Mouse (Mus musculus) limb, embryonic 14.5 days (tissue): ENCODE measurements around the gene Hist2h3c1. TPM values are rescaled to one million over a fixed set of nuclear protein-coding genes. Genes with fewer than 3 reads are reported as not detected.
"Not testable (repeated sequence)": the region's sequence is repeated elsewhere in the genome, so short reads cannot be mapped to it uniquely, and the experiment has no call there.

Source experiments
- ATAC-seq: fragments of 200-750 bp; cut with Nextera tagmentation; 2 replicates; pipeline ENCODE4 v1.8.0; 2017; ENCODE audit warnings: low read depth, moderate number of reproducible peaks, moderate TSS enrichment; ENCODE audit not compliant: low FRiP score
- DNase-seq: peaks from one replicate; pipeline ENCODE4 v3.0.0-alpha.2; 2015; ENCODE audit warnings: low spot score
- H3K27ac ChIP-seq: fragments of 300-500 bp; sonication (generic); replicated peaks from 2 replicates; pipeline ENCODE4 v1.5.1; 2014; ENCODE audit warnings: low read depth, mild to moderate bottlenecking, low read length, moderate library complexity, mixed read lengths
- H3K27me3 ChIP-seq: fragments of 300-500 bp; sonication (generic); 2 replicates; pipeline ENCODE4 v1.6.1; 2014; ENCODE audit warnings: low read length, mixed read lengths; ENCODE audit not compliant: control insufficient read depth, insufficient read depth
- H3K36me3 ChIP-seq: fragments of 300-500 bp; sonication (generic); 2 replicates; pipeline ENCODE4 v1.6.1; 2014; ENCODE audit warnings: mild to moderate bottlenecking, low read length, moderate library complexity, mixed read lengths; ENCODE audit not compliant: control insufficient read depth, insufficient read depth
- H3K4me1 ChIP-seq: fragments of 300-500 bp; sonication (generic); 2 replicates; pipeline ENCODE4 v1.6.1; 2014; ENCODE audit warnings: antibody characterized with exemption, low read length, mixed read lengths; ENCODE audit not compliant: control insufficient read depth, insufficient read depth
- H3K4me2 ChIP-seq: fragments of 300-500 bp; sonication (generic); replicated peaks from 2 replicates; pipeline ENCODE4 v1.6.1; 2014; ENCODE audit warnings: low read depth, mild to moderate bottlenecking, low read length, moderate library complexity; ENCODE audit not compliant: severe bottlenecking
- H3K4me3 ChIP-seq: fragments of 300-500 bp; sonication (generic); replicated peaks from 2 replicates; pipeline ENCODE4 v1.5.1; 2014; ENCODE audit warnings: low read length
- H3K9ac ChIP-seq: fragments of 300-500 bp; sonication (generic); 2 replicates; pipeline ENCODE4 v1.6.1; 2014; ENCODE audit warnings: mild to moderate bottlenecking, low read depth, low read length, moderate library complexity; ENCODE audit not compliant: severe bottlenecking
- H3K9me3 ChIP-seq: fragments of 300-500 bp; sonication (generic); 2 replicates; pipeline ENCODE4 v1.6.1; 2016; ENCODE audit warnings: low read length; ENCODE audit not compliant: control insufficient read depth
- POLR2A ChIP-seq: fragments of 200-500 bp; IDR thresholded peaks from 2 replicates; pipeline ENCODE4 v1.8.0; 2012; ENCODE audit warnings: inconsistent platforms, mild to moderate bottlenecking, moderate library complexity, borderline replicate concordance; ENCODE audit not compliant: insufficient read depth, insufficient read length; ENCODE audit errors: extremely low read depth
- WGBS: fragments of 180-500 bp; shearing (Covaris S2); extraction: QIAGEN DNeasy Blood & Tissue Kit; methylation state at CpG from one replicate; pipeline ENCODE4 v1.1.7; 2014; 5-methylcytosine and 5-hydroxymethylcytosine counted together
- polyA plus RNA-seq, 2 experiments: library from polyadenylated mRNA; depleted of rRNA in 1 of 2; stranded (reverse) in 1 of 2; unstranded in 1 of 2; fragments of >200 nt; fragmentation: Nextera tagmentation in 1 of 2; extraction: Ambion mirVana in 1 of 2; gene quantifications; 2 replicates each; pipeline versions ENCODE4 v1.2.1 to v1.2.3; 2012 to 2014

The Hist2h3c1 gene
- not detected in 2 replicates for polyA plus RNA-seq (2012; rRNA removed)
- 0.66 and 2.4 TPM in 2 replicates for polyA plus RNA-seq (2014; fragmentation: Nextera tagmentation; extraction: Ambion mirVana)

- peak within 1 kb of the TSS; percentile 39 for H3K4me3 ChIP-seq
- peak within 1 kb of the TSS; percentile 49 for H3K4me2 ChIP-seq
- peak; percentile 86 for ATAC-seq
Measured at GRCm38 (mm10) chr3:96246427-96246856, at the start of gene Hist2h3c1. Hist2h3c1 (plus strand) TSS chr3:96246685.

GRCm38 (mm10) chr3:96197129-96197749 lies 49.2 kb upstream of the Hist2h3c1 start:
- H3K36me3 ChIP-seq, result no peaks in the 10 kb centered on the region
- under 1% methylated on average over 49 of the region's 50 CpGs for WGBS
- H3K9ac ChIP-seq, result peak overlapping the region; percentile 81
- peak overlapping the region; percentile 68 for H3K4me3 ChIP-seq
- H3K27ac ChIP-seq, result peak overlapping the region; percentile 96
- H3K27me3 ChIP-seq, result no peaks in the 10 kb centered on the region
- peak; percentile 91; the same call in 1 of the 2 replicates for TF ChIP-seq POLR2A
- DNase-seq (peak; percentile 95), ATAC-seq (peak; percentile 96)
- H3K9me3 ChIP-seq, result no peaks in the 10 kb centered on the region
- H3K4me2 ChIP-seq, result peak overlapping the region; percentile 95
- peaks cover 12% of the 10 kb centered on the region for H3K4me1 ChIP-seq

More at GRCm38 (mm10) chr3:96246427-96246856, at the start of gene Hist2h3c1:
- not testable (repeated sequence) for H3K36me3 ChIP-seq, H3K27me3 ChIP-seq, H3K9me3 ChIP-seq, DNase-seq
- Histone ChIP-seq H3K27ac (peak within 1 kb of the TSS; percentile 65; the same call in 1 of the 2 replicates), H3K4me1 (peaks cover 25% of the 10 kb centered on the region), H3K9ac (peak within 1 kb of the TSS; percentile 59)
- WGBS, result no CpG with 5 or more reads among the region's 47 CpGs

- Histone ChIP-seq H3K27me3 (no peaks in the 10 kb centered on the region), H3K9me3 (no peaks in the 10 kb centered on the region), H3K4me2 (peak overlapping the region; percentile 95), H3K27ac (no peak overlapping the region), H3K4me1 (peaks cover 12% of the 10 kb centered on the region), H3K4me3 (peak overlapping the region; percentile 68), H3K9ac (no peak overlapping the region), H3K36me3 (no peaks in the 10 kb centered on the region)
- 4% methylated on average over 6 of the region's 6 CpGs for WGBS
- ATAC-seq (no peak), DNase-seq (no peak)
- no peak for TF ChIP-seq POLR2A
Measured at GRCm38 (mm10) chr3:96198181-96198580, 48.3 kb upstream of the Hist2h3c1 start.

- H3K4me1 ChIP-seq, result peaks cover 12% of the 10 kb centered on the region
- H3K4me3 ChIP-seq, H3K4me2 ChIP-seq, DNase-seq, ATAC-seq, H3K9ac ChIP-seq, H3K27me3 ChIP-seq, H3K27ac ChIP-seq, H3K36me3 ChIP-seq, H3K9me3 ChIP-seq: not testable (repeated sequence)
- 27% methylated on average over 6 of the region's 8 CpGs for WGBS
Measured at GRCm38 (mm10) chr3:96198601-96199251, 47.8 kb upstream of the Hist2h3c1 start.

- TF ChIP-seq POLR2A, result no peak
- ATAC-seq (no peak), DNase-seq (no peak)
- Histone ChIP-seq H3K4me1 (peaks cover 12% of the 10 kb centered on the region), H3K27ac (no peak overlapping the region), H3K9ac (no peak overlapping the region), H3K4me2 (no peak overlapping the region), H3K4me3 (no peak overlapping the region), H3K36me3 (no peaks in the 10 kb centered on the region), H3K9me3 (no peaks in the 10 kb centered on the region), H3K27me3 (no peaks in the 10 kb centered on the region)
- 48% methylated on average over 2 of the region's 2 CpGs for WGBS
Measured at GRCm38 (mm10) chr3:96199731-96200130, 46.8 kb upstream of the Hist2h3c1 start.
